Mouse (Mus musculus): Measurements from ENCODE around the gene Tnk2.

The Tnk2 gene

DNA sequence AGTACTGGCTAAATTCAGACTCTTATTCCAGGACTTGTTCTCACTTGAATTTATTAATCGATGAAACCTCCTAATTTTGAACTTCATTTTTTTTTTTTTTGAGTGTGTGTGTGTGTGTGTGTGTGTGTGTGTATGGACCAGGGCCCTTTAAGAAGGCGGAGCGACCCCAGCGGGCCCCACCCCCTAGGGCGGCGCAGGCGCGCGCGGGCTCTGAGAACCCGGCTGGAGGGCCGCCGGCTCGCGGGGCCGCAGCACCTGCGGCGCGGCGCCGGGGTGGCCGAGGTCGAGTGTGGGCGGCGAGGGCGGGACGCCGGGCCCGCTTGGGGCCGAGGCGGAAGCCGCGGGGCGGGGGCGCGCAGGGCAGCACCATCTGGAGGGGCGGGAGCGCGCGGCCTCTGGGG is at the start of gene Tnk2:
Gene Tnk2, plus strand, starts transcription at position 214 of the 401 bp plus-strand sequence.
- DNase-seq (ENCODE audit: low read depth, low spot score): peak; percentile 95

DNA sequence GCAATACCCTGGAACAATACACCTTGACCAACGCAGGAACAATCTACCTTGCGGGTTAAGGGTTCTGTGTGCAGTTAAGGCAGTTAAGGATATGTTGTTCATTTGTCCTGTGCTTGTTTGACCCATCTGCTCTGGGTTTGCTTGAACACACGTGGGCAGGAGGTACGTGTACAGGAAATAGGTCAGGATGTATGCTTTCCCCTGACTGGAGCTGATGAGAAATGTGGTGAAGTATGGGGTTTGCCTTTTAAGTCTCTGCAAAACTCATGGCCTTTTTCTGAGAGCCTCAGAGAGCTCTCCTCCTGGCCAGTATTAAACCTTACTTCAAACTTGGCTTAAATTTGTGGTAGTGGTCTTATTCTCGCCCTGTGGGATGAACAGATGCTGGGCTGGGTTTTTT is 49.8 kb upstream of the Tnk2 start:
- DNase-seq (ENCODE audit: low read depth, low spot score): no peak

DNA sequence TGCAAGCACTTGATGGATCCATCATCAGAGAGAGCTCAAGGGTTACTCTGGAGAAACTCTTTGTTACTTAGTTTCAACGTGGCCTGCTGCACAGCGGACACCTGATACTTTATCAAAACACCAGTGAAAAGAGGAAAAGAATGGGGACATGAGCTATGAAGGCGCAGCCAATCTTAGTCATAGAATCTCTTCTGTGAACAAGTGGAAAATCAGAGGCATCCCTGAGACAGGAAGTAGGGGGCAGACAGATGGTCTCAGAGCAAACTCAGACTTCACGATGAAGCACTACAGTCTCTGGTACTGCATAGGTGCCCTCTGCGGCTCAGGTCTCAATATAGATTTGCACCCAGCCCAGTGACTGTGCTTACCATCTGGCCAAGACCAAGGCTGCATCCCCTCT is 49.0 kb upstream of the Tnk2 start:
- no peak for DNase-seq (ENCODE audit: low read depth, low spot score)

DNA sequence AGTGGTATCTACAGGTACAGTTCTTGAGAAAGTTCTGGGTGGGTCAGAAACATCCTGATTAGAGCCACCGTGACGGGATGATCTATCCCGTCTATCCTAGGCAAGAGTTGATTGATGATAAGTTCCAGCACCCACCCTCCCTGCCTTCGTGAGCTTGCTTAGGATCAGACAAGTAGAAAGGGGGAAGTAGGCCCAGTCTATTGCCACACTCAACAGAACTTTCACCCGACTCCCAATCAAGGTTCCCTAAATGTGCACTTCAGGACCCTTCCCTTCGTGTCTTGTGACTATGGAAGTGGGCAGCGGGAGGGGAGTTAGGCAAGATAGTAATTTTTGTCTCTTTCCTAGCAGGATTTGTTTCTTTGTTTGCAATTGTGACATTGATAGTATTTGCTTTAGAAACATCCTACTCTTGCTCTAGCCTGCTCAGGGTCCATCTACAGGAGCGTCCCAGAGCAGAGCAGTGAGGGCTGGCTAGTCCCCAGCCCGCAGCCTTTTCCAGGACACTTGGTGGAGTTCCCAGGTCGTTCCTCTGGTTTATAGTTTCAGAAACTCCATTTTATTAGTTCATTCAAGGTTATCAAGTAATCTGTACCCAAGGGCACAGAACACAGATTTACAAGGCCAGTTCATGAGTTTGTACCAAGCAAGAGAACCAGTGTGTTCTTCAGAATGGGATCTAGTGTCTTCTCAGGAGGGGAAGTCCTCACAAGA is 48.4 kb upstream of the Tnk2 start:
- no peak for DNase-seq (ENCODE audit: low read depth, low spot score)

DNA sequence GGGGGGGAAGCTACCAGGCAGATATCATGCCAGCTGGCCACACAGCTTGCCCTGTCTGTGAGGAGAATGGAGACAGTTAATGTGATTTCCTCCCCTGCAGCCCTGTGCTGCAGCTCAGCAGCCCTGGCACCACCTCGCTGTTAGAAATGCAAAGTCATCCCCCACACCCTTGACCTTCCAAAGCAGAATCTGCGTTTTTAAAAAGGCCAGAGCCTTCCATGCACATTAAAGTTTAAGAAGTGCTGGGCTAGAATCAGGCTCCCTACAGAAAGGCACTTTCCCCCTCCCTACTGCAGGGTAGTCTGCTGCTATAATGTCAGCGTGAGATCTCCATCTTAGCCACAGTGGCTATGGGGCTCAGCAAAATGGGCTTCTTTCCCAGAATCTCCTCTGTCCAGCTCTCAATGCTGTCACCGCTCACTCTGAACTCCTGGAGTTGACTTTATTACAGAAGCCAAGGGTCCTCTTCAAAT is 45.7 kb upstream of the Tnk2 start:
- DNase-seq (ENCODE audit: low read depth, low spot score): peak; percentile 26

DNA sequence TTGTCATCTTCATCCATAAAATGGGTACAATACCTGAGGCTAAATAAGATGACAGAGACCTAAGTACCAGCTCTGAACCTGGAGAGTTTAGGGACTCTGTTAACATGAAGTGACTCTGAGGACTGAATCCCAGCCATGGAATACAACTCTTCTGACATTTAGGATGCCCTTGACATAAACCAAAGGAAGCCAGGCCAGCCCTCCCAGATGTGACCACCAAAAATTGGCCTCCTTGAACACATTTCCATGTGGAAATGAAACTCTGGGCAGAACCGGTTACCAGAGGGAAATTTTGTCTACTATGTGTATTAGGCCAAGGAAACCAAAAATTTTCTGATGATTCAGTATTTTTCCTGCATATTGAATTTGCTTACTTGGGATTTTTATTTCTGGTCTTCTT is 44.5 kb upstream of the Tnk2 start:
- DNase-seq (ENCODE audit: low read depth, low spot score): no peak

DNA sequence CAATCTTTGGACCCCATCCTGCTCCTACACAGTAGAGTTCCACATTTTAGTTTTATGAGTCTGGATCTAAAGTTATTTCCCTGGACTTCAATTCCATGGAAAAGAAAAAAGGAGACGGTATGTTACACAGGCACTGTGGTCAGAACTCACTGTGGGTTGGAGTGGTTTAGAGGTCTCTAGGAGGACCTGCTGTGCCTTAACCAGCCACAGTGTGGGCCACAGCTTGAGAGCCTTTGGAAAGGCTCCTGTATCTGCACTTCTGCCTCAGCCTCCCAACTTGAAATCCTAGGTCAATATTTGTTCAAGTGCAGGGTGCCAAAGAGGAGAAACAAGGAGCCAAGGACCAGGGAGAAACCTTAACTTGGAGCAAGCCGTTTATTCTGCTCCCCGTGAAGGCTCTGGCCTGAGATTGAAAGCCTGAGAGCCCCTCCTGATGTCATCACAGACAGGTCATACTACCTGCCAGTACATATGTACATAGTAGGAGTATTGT is 41.4 kb upstream of the Tnk2 start:
- DNase-seq (ENCODE audit: low read depth, low spot score): no peak

DNA sequence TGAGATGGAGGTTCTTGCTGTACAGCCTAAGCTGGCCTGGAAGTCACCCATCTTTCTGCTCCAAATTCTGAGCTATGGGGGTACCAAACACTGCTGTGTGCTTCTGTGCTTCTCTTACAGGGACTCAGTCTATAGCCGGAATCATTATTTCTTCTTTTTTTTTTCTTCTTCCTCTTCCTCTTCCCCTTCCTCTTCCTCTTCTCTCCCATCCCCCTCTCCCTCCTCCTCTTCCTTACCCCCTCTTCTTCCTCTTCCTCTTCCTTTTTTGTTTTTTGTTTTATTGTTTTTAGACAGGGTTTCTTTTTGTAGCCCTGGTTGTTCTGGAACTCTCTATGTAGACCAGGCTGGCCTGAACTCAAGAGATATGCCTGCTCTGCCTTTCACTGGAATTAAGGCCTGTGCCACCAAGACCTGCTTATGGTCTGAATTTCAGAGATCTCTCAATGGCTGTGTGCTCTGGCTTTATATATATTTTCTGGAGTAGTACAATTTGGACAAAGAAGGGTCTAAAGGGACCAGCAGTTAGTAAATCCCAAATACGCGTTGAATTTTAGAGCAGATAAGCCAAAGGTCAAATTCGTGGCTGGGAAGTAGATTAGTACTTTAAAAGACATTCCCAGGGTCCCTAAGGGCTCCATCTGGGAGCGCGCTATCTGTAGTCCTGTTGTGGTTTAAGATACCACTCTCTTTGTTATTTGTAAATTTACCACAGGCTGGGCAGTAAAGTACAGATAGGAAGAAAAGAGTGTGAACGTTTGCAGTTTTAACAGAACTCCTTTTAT is 35.9 kb upstream of the Tnk2 start:
- DNase-seq (ENCODE audit: low read depth, low spot score): no peak

DNA sequence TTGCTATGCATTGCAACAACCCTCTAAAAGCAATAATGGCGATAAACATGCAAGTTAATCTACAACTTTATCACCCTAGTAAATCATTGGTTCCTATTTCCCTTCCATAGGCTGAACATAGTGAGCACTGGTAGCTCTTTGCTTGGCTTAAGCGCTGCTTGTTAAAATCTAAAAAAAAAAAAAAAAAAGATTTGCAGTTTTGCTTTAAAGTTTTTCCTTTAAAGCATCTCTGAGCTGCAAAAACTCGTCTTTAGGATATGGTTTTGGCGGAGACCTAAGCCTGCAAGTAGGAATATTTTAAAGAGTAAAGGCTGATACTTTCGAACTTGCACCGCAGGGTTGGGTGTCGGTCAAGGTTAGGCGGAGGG is 35.3 kb upstream of the Tnk2 start:
- peak; percentile 10 for DNase-seq (ENCODE audit: low read depth, low spot score)

DNA sequence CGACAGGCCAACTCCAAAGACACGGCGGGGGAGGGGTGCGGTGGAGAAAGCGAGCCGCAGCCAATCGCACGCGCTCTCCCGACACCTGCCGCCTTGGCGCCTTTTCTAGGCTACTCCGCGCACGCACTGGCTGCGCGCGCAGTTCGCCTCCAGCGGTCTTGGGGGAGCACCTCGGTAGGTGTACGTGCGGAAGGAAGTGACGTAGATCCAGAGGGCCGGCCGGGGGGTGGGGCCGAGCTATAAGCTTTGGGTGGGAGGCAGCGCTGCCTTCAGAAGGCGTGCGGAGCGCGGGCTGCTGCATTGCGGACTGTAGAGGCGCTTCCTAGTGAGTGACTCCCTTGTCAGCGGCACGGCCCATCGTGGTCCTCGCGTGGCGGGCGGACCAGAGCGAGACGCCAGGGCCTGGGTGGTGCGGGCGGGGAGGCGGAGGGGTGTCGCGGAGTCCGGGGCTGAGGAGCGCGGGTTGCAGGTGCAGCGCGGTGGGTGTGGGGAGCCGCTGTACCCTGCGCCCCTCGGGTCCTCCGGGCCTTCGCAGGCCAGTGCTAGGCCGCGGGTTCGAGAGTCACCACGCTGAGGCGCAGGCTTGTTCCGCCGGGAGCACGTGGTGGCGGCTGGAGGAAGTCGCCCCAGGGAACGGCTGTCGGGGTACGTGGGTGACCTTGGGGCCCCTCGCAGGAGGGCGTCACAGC is 34.8 kb upstream of the Tnk2 start, which contains the start of gene Tfrc:
Gene Tfrc, plus strand, starts transcription at position 209 of the 689 bp plus-strand sequence.
- DNase-seq (ENCODE audit: low read depth, low spot score): peak; percentile 100

DNA sequence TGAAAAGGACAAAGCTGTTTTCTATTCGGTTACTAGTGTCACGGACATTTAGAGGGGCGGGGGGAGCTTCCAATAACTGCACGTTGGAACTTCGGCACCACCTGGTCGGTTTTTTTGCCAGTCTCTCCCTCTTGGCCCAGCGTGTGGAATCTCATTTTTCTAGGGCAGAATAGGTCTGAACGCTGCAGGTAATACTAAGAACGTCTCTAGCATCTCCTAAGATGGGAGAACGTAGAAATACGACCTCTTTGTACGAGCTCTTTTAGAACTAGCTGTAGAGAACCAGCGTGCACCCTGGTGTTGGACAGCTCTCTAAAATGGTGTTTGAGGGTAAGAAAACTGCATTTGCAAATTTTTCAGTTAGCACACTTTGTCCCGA is 34.3 kb upstream of the Tnk2 start:
- DNase-seq (ENCODE audit: low read depth, low spot score): no peak

DNA sequence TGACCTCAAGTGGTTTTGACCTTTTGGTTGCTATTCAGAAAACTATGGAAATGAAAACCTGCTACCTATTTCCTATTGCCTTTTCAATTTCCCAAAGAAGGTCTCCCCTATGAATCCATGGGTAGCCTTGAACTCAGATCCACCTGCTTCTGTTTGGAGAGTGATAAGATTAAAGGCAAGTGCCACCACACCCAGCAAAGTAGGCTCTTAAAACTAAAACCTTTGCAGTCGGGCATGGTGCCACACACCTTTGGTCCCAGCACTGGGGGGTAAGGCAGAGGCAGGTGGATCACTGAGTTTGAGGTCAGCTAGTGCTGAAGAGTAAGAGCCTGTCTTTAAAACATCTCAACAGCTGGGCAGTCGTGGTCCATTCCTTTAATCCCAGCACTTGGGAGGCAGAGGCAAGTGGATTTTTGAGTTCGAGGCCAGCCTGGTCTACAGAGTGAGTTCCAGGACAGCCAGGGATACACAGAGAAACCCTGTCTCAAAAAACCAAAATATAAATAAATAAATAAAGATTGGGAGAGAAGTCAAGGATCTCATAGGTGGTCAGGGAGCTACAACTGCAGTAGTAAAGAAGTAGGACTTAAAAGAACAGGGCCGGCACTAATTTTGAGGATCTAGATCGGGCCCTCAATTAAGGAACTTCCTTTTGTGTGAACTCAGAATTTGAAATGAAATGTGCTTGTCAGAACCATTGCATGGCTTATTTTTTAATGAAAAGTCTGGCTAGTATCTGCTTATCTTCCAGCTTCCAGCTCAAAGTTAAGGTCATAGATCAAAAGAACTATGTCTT is 33.0 kb upstream of the Tnk2 start:
- DNase-seq (ENCODE audit: low read depth, low spot score): no peak

DNA sequence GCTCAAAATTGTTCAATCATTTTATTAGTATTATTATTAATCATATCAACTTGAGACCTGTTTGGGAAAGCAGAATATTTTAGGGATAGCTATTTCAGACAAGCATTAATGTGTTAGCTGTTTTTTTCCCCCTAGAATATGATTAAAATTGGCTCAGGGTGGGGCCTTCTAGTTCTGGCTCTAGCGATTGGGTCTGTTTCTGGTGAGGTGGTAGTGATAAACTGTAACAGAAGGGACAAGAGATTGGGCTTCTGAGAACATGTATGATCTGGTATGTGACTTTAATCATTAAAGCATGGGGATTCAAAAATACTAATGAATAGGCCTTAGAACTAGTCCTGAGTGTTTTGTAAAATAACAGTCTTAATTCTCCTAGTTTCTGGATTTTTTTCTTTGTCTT is 31.6 kb upstream of the Tnk2 start:
- DNase-seq (ENCODE audit: low read depth, low spot score): no peak

DNA sequence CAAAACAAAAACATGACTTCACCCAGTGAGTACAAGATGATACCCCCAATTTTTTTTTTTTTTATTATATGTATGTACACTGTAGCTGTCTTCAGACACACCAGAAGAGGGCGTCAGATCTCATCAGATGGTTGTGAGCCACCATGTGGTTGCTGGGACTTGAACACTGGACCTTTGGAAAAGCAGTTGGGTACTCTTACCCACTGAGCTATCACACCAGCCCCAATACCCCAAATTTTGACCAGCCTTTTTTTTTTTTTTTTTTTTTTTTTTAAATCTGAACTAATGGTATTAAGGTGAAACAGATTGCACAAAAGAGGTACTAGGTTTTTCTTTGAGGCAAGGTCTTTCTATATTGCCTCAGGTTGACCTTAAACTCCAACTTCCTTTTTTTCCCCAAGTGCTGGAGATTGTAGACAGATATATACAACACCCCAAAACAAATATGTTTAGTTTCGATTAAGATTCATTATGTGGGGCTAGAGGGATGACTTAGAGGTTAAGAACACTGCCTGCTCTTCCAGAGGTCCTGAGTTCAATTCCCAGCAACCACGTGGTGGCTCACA is 30.3 kb upstream of the Tnk2 start:
- no peak for DNase-seq (ENCODE audit: low read depth, low spot score)

DNA sequence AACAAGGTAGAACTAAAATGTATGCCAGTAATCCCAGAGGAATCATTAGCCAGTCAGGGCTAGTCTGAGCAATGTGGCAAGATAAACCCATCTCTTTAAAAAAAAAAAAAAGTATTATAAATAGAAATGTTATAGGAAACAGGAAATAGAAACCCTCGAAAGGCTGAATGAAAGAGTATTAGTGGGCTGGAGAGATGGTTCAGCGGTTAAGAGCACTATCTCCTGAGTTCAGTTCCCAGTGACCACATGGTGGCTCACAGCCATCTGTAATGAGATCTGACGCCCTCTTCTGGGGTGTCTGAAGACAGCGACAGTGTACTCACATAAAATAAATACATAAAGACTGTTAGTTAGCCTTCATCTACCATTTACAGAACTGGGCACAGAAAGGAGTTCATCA is 29.6 kb upstream of the Tnk2 start:
- DNase-seq (ENCODE audit: low read depth, low spot score): peak; percentile 44

DNA sequence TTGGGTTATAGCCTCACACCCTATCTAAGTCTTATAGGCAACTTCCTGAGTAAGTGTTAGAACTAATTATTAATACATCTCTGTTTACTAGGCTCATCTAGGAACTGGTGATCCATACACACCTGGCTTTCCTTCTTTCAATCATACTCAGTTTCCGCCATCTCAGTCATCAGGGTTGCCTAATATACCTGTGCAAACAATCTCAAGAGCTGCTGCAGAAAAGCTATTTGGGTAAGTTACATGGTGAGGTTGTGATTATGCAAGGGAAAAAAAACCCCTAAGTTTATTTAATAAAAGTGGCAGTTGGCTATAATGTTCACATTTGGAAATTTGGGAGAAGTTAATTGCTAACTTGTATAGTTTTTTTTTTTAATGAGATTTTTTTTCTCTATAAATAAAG is 24.7 kb upstream of the Tnk2 start:
- DNase-seq (ENCODE audit: low read depth, low spot score): no peak

DNA sequence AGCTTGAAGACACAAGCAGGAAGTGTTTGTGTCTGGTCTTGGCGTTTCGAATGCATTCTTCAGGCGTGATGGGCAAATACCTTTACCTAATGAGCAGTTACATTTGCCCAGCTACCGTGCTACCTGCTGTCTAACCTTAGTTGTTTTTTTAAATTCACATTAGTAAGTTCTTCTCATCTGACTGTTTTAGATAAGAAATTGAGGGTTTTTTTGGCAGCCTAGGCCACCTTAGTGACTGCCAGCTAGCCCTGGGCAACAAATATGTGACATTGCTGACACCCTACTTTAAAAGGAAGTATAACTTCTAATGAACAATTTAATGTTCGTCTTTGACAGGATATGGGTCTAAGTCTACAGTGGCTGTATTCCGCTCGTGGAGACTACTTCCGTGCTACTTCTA is 15.5 kb upstream of the Tnk2 start:
- DNase-seq (ENCODE audit: low read depth, low spot score): no peak

DNA sequence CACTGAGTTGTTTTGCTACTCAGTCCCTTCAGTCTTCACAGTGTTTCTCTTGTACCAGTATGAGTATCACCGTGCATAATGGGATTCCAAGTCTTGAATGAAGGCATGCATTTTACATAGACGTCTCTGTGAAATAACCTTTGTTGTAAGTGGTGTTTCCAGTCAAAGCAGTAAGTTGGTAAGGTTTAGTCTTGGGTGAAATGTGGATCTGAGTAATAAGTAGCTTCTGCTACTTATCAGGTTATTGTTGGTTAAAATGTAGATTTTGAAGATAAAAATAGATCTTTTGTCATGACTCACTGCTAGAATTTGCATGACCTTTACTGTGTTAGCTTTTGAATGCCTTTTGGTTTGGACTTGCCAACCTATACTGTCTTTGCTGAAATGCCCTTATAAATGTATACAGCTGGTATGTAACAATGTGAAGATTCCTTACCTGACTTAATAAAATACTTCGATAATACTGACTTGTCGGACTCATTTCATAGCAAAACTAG is 11.3 kb upstream of the Tnk2 start:
- no peak for DNase-seq (ENCODE audit: low read depth, low spot score)

DNA sequence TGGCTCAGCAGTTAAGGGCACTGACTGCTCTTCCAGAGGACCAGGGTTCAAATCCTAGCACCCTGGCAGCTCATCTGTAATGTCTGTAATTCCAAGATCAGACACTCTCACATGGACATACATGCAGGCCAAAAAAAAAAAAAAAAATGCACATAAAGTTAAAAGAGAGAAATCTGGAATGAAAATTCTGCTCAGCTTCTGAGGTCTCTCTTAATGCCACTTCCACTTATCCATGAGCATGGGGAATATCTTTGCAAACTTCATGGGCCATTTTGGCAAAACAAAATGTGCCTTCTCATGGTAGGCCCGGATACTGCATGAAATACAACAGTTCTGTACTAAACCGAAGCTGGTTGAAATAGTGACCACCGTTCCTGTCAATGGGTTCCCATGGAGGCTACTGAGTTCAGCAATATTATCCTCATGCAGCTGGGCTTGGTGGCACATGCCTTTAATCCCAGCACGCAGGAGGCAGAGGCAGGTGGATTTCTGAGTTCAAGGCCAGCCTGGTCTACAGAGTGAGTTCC is 10.1 kb upstream of the Tnk2 start:
- DNase-seq (ENCODE audit: low read depth, low spot score): no peak

DNA sequence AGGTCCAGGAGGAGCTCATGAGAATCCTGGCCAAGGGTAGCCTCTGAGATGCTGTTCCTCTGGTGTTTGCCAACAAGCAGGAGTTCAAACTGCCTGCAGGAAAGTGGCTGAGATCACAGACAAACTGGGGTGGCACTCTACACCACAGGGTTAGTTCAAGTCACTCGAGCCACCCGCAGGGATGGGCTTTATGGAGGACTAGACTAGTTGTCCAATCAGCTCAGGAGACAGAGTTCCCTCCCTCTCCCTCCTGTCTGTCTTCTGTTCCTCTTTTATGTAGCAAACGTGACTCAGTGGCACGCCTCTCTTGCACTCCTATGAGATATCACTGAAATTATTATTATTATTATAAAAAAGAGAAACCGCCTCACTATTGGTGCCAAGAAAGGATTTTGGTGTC is 9.5 kb upstream of the Tnk2 start:
- no peak for DNase-seq (ENCODE audit: low read depth, low spot score)

DNA sequence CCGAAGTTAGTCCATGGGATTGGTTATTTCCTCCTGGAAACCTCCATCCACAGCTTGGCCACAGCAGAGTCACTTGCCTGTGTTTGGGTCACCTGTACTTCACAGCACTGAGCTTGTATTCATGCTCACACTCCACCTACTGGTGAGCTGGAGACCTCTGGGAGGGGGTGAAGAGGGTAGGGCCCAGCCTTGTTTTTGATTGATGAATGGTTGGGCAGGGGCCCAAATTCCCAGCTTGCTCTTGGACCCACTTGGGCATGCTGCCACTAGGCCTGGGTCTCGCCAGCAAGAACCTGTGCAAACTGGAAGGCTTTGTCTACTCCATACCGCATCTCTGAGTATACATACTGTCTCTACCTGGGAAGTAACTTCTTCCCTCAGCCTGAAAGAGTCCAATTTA is 8.4 kb upstream of the Tnk2 start:
- peak; percentile 88 for DNase-seq (ENCODE audit: low read depth, low spot score)
